ENCODE assay signal across 19 mouse cellular contexts in the genomic region with DNA sequence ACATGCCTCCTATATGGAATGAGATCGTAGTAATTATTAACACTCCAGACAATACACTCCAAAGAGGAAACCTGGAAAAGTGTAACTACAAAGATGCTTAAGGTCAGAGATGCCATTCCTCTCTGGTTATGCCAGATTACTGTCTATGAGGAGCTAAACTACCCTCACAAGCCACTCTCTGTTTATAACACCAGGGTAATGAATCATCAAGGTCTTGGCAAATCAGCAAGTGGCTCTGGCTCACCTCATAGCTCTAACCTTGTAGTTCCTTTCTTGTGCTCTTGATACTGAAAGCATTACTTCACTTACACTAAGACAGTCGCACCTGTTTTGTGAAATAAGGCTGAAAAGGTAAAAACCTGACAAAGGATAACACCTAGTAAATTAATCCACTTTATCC. TPM values are rescaled to one million over a fixed set of nuclear protein-coding genes. Genes with fewer than 3 reads are reported as not detected.
"Had no signal": no experiment of that assay in that cellular context is flagged by ENCODE, and none has a peak within 500 bp of the region (broad histone marks: within the 10 kb centered on the region; RNA-seq: fewer than 3 reads in every experiment).

No protein-coding gene starts in this region.

- ATAC-seq: inflammation-experienced regulatory T-cells, adult 6 months; intestine, embryonic 16.5 days; liver, postnatal 0 days; lung, postnatal 0 days; midbrain, embryonic 15.5 days had no signal

- H3K9ac ChIP-seq: liver, embryonic 14.5 days; liver, postnatal 0 days; lung, embryonic 14.5 days; midbrain, embryonic 12.5 days; midbrain, embryonic 15.5 days; neural tube, embryonic 12.5 days; stomach, embryonic 15.5 days had no signal

- H3K27me3 ChIP-seq: midbrain, embryonic 12.5 days; midbrain, embryonic 15.5 days; neural tube, embryonic 12.5 days; stomach, embryonic 15.5 days had no signal

- H3K4me1 ChIP-seq: midbrain, embryonic 12.5 days; midbrain, embryonic 15.5 days; neural tube, embryonic 12.5 days had no signal

- H3K9me3 ChIP-seq: midbrain, embryonic 12.5 days; midbrain, embryonic 15.5 days; neural tube, embryonic 12.5 days; stomach, embryonic 15.5 days had no signal

- H3K36me3 ChIP-seq: midbrain, embryonic 12.5 days; midbrain, embryonic 15.5 days; neural tube, embryonic 12.5 days; stomach, embryonic 15.5 days had no signal

- H3K27ac ChIP-seq: liver, embryonic 14.5 days; macrophage; midbrain, embryonic 12.5 days; midbrain, embryonic 15.5 days; neural tube, embryonic 12.5 days; stomach, embryonic 15.5 days had no signal

- H3K4me2 ChIP-seq: liver, embryonic 11.5 days; lung, embryonic 14.5 days; midbrain, embryonic 12.5 days; midbrain, embryonic 15.5 days; neural tube, embryonic 12.5 days; stomach, embryonic 15.5 days had no signal

- DNase-seq: kidney, adult 8-10 months; liver, postnatal 0 days; lung, embryonic 14.5 days; retina, postnatal 1 day; right cerebral cortex, postnatal 25 days; spleen, adult 18-20 months; thymus, adult 18-20 months; thymus, postnatal 36 days had no signal

- H3K4me3 ChIP-seq: midbrain, embryonic 12.5 days; midbrain, embryonic 15.5 days; neural tube, embryonic 12.5 days; stomach, embryonic 15.5 days had no signal

RNA-seq across cellular contexts. Expression of a gene that starts 17.5 kb away (rescaled TPM):
- total RNA-seq: neutrophil, adult 5-6 weeks had no signal
- polyA plus RNA-seq: inflammation-experienced regulatory T-cells, adult 6 months; macrophage had no signal
